Mouse (Mus musculus) adrenal gland, adult 2 months (tissue): Measurements from ENCODE around the gene Zfp202. TPM values are rescaled to one million over a fixed set of nuclear protein-coding genes. Genes with fewer than 3 reads are reported as not detected.

Source experiments
- DNase-seq: peaks from one replicate; pipeline ENCODE4 v3.0.0; 2021
- polyA plus RNA-seq: library from polyadenylated mRNA; depleted of rRNA; stranded (reverse); fragments of >200 nt; gene quantifications from 2 replicates; pipeline ENCODE4 v1.2.3, GENCODE M21; 2012; rRNA removed
- total RNA-seq, 2 experiments: library from RNA; stranded (reverse); gene quantifications; 2 replicates each; pipeline ENCODE4 v1.2.3; 2021

Gene Zfp202
- total and polyA plus RNA-seq, 3 experiments, result 1.5 to 5.0 (median 4.6) TPM

- DNase-seq, result no peak
Observed at GRCm38 (mm10) chr9:40240311-40240710, 48.2 kb downstream of the Zfp202 start.

- peak; percentile 47 for DNase-seq
Observed at GRCm38 (mm10) chr9:40241223-40241801, 49.2 kb downstream of the Zfp202 start.

DNA sequence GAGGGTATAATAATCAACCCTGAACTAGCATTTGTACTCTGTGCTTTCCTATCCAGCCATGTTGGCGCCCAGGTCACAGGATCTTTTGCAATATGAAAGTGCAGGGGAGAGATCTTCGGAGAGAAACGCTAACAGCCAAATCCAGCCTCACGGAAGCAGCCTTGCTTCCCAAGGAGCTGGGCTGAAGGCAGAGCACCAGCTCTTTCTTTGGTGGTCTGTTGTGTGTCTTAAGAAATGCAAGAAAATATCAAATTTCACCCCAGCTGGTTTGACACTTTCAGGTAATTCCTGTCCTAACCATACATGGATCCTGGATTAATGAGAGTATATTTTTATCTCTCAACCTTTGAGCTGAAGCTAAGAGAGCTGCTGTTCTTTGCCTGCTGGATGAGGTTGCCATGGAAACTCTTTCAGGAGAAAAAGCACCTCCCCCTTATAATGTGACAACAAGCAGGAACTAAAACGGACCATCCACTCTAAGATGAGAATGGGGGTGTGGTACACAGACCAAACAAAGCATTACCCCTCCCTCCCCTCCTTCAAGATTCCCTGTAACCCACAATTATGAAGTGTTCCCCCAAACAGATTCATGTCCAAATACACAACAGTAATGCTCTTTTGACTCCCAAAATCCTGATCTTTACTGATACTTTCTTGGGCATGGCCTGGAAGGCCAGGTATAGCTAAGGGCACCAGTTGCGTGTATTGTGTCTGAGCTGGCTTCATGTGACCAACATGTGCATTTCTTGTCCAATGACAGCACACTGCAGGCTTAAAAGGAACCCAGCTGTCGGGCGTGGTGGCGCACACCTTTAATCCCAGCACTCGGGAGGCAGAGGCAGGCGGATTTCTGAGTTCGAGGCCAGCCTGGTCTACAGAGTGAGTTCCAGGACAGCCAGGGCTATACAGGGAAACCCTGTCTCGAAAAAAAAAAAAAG is 50.1 kb downstream of the Zfp202 start:
- DNase-seq, result peak; percentile 18

- no peak for DNase-seq
Observed at GRCm38 (mm10) chr9:40245466-40245865, 53.4 kb downstream of the Zfp202 start.

- no peak for DNase-seq
Observed at GRCm38 (mm10) chr9:40245974-40246665, 54.0 kb downstream of the Zfp202 start.

GRCm38 (mm10) chr9:40246702-40247101 is 54.6 kb downstream of the Zfp202 start:
- DNase-seq, result no peak

DNA sequence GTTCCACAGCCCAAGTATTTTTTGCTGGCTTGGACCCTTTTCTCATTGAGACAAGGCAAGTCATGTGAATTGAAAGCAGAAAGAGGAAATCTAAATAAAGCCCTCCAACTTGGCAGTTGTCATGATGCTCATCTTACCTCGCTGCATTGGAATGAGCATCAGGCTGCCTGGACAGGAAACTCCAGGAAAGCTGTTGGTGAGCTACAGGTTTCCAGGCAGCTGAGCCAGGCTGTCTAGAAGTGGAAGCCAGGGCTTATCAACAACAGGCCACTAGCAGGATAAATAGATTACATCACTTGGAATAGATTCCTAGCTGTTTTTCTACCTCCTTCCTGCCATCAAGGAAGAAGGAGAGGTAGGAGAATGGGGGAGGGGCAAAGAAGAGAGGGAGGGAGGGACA is 57.0 kb downstream of the Zfp202 start:
- DNase-seq, result no peak

GRCm38 (mm10) chr9:40252459-40252858 is 60.3 kb downstream of the Zfp202 start:
- no peak for DNase-seq

Other genes with a start within 250 kb of the Zfp202 start
- gene Olfr975, start 240.3 kb upstream of the Zfp202 start, total RNA-seq, result under 1 TPM in 1 of 2 experiments, not detected in 1; 0.10 TPM
- not detected in 2 replicates for gene Olfr975, start 240.3 kb upstream of the Zfp202 start, polyA plus RNA-seq
- gene Olfr976, start 231.2 kb upstream of the Zfp202 start, total RNA-seq, result not detected
- gene Olfr976, start 231.2 kb upstream of the Zfp202 start, polyA plus RNA-seq, result not detected in 2 replicates
- not detected for gene Olfr978, start 200.2 kb upstream of the Zfp202 start, total RNA-seq
- gene Olfr978, start 200.2 kb upstream of the Zfp202 start, polyA plus RNA-seq, result not detected in 2 replicates
- not detected for gene Olfr979, start 188.9 kb upstream of the Zfp202 start, total RNA-seq
- gene Olfr979, start 188.9 kb upstream of the Zfp202 start, polyA plus RNA-seq, result not detected in 2 replicates
- not detected for gene Olfr980, start 182.7 kb upstream of the Zfp202 start, total RNA-seq
- not detected in 2 replicates for gene Olfr980, start 182.7 kb upstream of the Zfp202 start, polyA plus RNA-seq
- gene Olfr981, start 170.9 kb upstream of the Zfp202 start, total RNA-seq, result not detected
- gene Olfr981, start 170.9 kb upstream of the Zfp202 start, polyA plus RNA-seq, result not detected in 2 replicates
- gene Olfr982, start 118.5 kb upstream of the Zfp202 start, total RNA-seq, result not detected
- not detected in 2 replicates for gene Olfr982, start 118.5 kb upstream of the Zfp202 start, polyA plus RNA-seq
- not detected for gene Olfr983, start 98.7 kb upstream of the Zfp202 start, total RNA-seq
- gene Olfr983, start 98.7 kb upstream of the Zfp202 start, polyA plus RNA-seq, result not detected in 2 replicates
- gene Olfr984, start 78.1 kb upstream of the Zfp202 start, total RNA-seq, result not detected
- not detected in 2 replicates for gene Olfr984, start 78.1 kb upstream of the Zfp202 start, polyA plus RNA-seq
- not detected for gene Olfr985, start 62.1 kb upstream of the Zfp202 start, total RNA-seq
- not detected in 2 replicates for gene Olfr985, start 62.1 kb upstream of the Zfp202 start, polyA plus RNA-seq
- gene Tmem225, start 44.2 kb upstream of the Zfp202 start, total RNA-seq, result not detected
- not detected in 2 replicates for gene Tmem225, start 44.2 kb upstream of the Zfp202 start, polyA plus RNA-seq
- gene Olfr986, start 11.4 kb upstream of the Zfp202 start, total RNA-seq, result not detected
- gene Olfr986, start 11.4 kb upstream of the Zfp202 start, polyA plus RNA-seq, result not detected in 2 replicates
- 1 to 10 TPM; 5.2 to 8.3 TPM for gene Scn3b, start 76.9 kb downstream of the Zfp202 start, total RNA-seq
- 0.88 and 0.90 TPM in 2 replicates for gene Scn3b, start 76.9 kb downstream of the Zfp202 start, polyA plus RNA-seq